Mouse (Mus musculus): ENCODE data around the gene Desi1. TPM values are rescaled to one million over a fixed set of nuclear protein-coding genes. Genes with fewer than 3 reads are reported as not detected.

Desi1 gene
- polyA plus RNA-seq, 1 experiment from 2014 or later: 19.8 TPM

- WGBS: 83% methylated on average over 3 of the region's 3 CpGs
- no peak overlapping the region for H3K4me2 ChIP-seq (replicated peaks)
- no peaks in the 10 kb centered on the region for H3K36me3 ChIP-seq
- H3K4me1 ChIP-seq (replicated peaks): 0 out of 2 replicates have a peak, but pooled peaks cover 4% of the 10 kb centered on the region
- H3K9me3 ChIP-seq: no peaks in the 10 kb centered on the region
- H3K4me3 ChIP-seq (replicated peaks): no peak overlapping the region
- no peak for ATAC-seq
- H3K27me3 ChIP-seq (replicated peaks): no peaks in the 10 kb centered on the region
- H3K27ac ChIP-seq: no peak overlapping the region
- no peak overlapping the region for H3K9ac ChIP-seq
Measured at GRCm38 (mm10) chr15:81958906-81959305, 74.8 kb downstream of the Desi1 start.

- Histone ChIP-seq H3K27me3 (replicated peaks) (no peaks in the 10 kb centered on the region), H3K9ac (no peak overlapping the region), H3K4me3 (replicated peaks) (no peak overlapping the region), H3K27ac (no peak overlapping the region), H3K9me3 (no peaks in the 10 kb centered on the region), H3K4me2 (replicated peaks) (no peak overlapping the region), H3K4me1 (replicated peaks) (0 out of 2 replicates have a peak, but pooled peaks cover 4% of the 10 kb centered on the region), H3K36me3 (no peaks in the 10 kb centered on the region)
- 84% methylated on average over 11 of the region's 11 CpGs for WGBS
- no peak for ATAC-seq
Measured at GRCm38 (mm10) chr15:81957598-81957997, 76.1 kb downstream of the Desi1 start.

GRCm38 (mm10) chr15:81956457-81956856 is 77.2 kb downstream of the Desi1 start:
- ATAC-seq: no peak
- Histone ChIP-seq H3K9ac (no peak overlapping the region), H3K4me1 (replicated peaks) (0 out of 2 replicates have a peak, but pooled peaks cover 4% of the 10 kb centered on the region), H3K9me3 (no peaks in the 10 kb centered on the region), H3K4me3 (replicated peaks) (no peak overlapping the region), H3K36me3 (no peaks in the 10 kb centered on the region; the same call in 1 of the 2 replicates), H3K27me3 (replicated peaks) (no peaks in the 10 kb centered on the region), H3K27ac (no peak overlapping the region), H3K4me2 (replicated peaks) (no peak overlapping the region)
- WGBS: 60% methylated on average over 8 of the region's 8 CpGs

GRCm38 (mm10) chr15:81955414-81955813 is 78.2 kb downstream of the Desi1 start:
- H3K9ac ChIP-seq: no peak overlapping the region
- H3K27me3 ChIP-seq (replicated peaks): no peaks in the 10 kb centered on the region
- H3K27ac ChIP-seq: no peak overlapping the region
- 93% methylated on average over 15 of the region's 15 CpGs for WGBS
- H3K9me3 ChIP-seq: no peaks in the 10 kb centered on the region
- 0 out of 2 replicates have a peak, but pooled peaks cover 4% of the 10 kb centered on the region for H3K4me1 ChIP-seq (replicated peaks)
- H3K4me2 ChIP-seq (replicated peaks): no peak overlapping the region
- H3K4me3 ChIP-seq (replicated peaks): no peak overlapping the region
- no peak for ATAC-seq
- peaks cover 2% of the 10 kb centered on the region; the same call in 1 of the 2 replicates for H3K36me3 ChIP-seq

GRCm38 (mm10) chr15:81954716-81955115 is 78.9 kb downstream of the Desi1 start:
- H3K36me3 ChIP-seq: peaks cover 2% of the 10 kb centered on the region; the same call in 1 of the 2 replicates
- no peak for ATAC-seq
- WGBS: 94% methylated on average over 6 of the region's 6 CpGs
- 0 out of 2 replicates have a peak, but pooled peaks cover 2% of the 10 kb centered on the region for H3K4me1 ChIP-seq (replicated peaks)
- no peaks in the 10 kb centered on the region for H3K27me3 ChIP-seq (replicated peaks)
- H3K9me3 ChIP-seq: no peaks in the 10 kb centered on the region
- no peak overlapping the region for H3K4me2 ChIP-seq (replicated peaks)
- no peak overlapping the region for H3K9ac ChIP-seq
- H3K4me3 ChIP-seq (replicated peaks): no peak overlapping the region
- no peak overlapping the region for H3K27ac ChIP-seq

GRCm38 (mm10) chr15:81954151-81954583 is 79.5 kb downstream of the Desi1 start:
- H3K27ac ChIP-seq: no peak overlapping the region
- no peak for ATAC-seq

GRCm38 (mm10) chr15:81952310-81952709 is 81.4 kb downstream of the Desi1 start:
- 81% methylated on average over 4 of the region's 4 CpGs for WGBS
- no peaks in the 10 kb centered on the region for H3K27me3 ChIP-seq (replicated peaks)
- H3K9ac ChIP-seq: no peak overlapping the region
- H3K9me3 ChIP-seq: no peaks in the 10 kb centered on the region
- H3K4me2 ChIP-seq (replicated peaks): no peak overlapping the region
- ATAC-seq: no peak
- H3K27ac ChIP-seq: no peak overlapping the region
- no peaks in the 10 kb centered on the region for H3K4me1 ChIP-seq (replicated peaks)
- H3K4me3 ChIP-seq (replicated peaks): no peak overlapping the region
- peaks cover 2% of the 10 kb centered on the region; the same call in 1 of the 2 replicates for H3K36me3 ChIP-seq

More at GRCm38 (mm10) chr15:81954151-81954583, 79.5 kb downstream of the Desi1 start:
- Histone ChIP-seq H3K9me3 (no peaks in the 10 kb centered on the region), H3K36me3 (peaks cover 2% of the 10 kb centered on the region; the same call in 1 of the 2 replicates), H3K4me3 (replicated peaks) (no peak overlapping the region), H3K4me2 (replicated peaks) (no peak overlapping the region), H3K27me3 (replicated peaks) (no peaks in the 10 kb centered on the region), H3K4me1 (replicated peaks) (no peaks in the 10 kb centered on the region), H3K9ac (no peak overlapping the region)
- 95% methylated on average over 9 of the region's 9 CpGs for WGBS

- no peak overlapping the region for H3K27ac ChIP-seq
- no peaks in the 10 kb centered on the region for H3K9me3 ChIP-seq
- H3K36me3 ChIP-seq: peaks cover 2% of the 10 kb centered on the region; the same call in 1 of the 2 replicates
Measured at GRCm38 (mm10) chr15:81951159-81951558, 82.5 kb downstream of the Desi1 start.

GRCm38 (mm10) chr15:81950716-81951115 is 82.9 kb downstream of the Desi1 start:
- no peak for ATAC-seq
- Histone ChIP-seq H3K4me2 (replicated peaks) (no peak overlapping the region), H3K27ac (no peak overlapping the region), H3K27me3 (replicated peaks) (no peaks in the 10 kb centered on the region), H3K36me3 (peaks cover 2% of the 10 kb centered on the region; the same call in 1 of the 2 replicates), H3K9ac (no peak overlapping the region), H3K9me3 (no peaks in the 10 kb centered on the region), H3K4me1 (replicated peaks) (no peaks in the 10 kb centered on the region), H3K4me3 (replicated peaks) (no peak overlapping the region)
- 83% methylated on average over 5 of the region's 5 CpGs for WGBS

More at GRCm38 (mm10) chr15:81951159-81951558, 82.5 kb downstream of the Desi1 start:
- H3K9ac ChIP-seq: no peak overlapping the region
- no peak overlapping the region for H3K4me3 ChIP-seq (replicated peaks)
- no peak for ATAC-seq
- H3K4me2 ChIP-seq (replicated peaks): no peak overlapping the region
- WGBS: 87% methylated on average over 9 of the region's 9 CpGs
- no peaks in the 10 kb centered on the region for H3K4me1 ChIP-seq (replicated peaks)
- H3K27me3 ChIP-seq (replicated peaks): no peaks in the 10 kb centered on the region

- Histone ChIP-seq H3K4me3 (replicated peaks) (no peak overlapping the region), H3K27me3 (replicated peaks) (no peaks in the 10 kb centered on the region), H3K9me3 (no peaks in the 10 kb centered on the region), H3K4me1 (replicated peaks) (no peaks in the 10 kb centered on the region), H3K9ac (no peak overlapping the region), H3K36me3 (peaks cover 2% of the 10 kb centered on the region; the same call in 1 of the 2 replicates), H3K4me2 (replicated peaks) (no peak overlapping the region), H3K27ac (no peak overlapping the region)
- ATAC-seq: no peak
- WGBS: 73% methylated on average over 11 of the region's 11 CpGs
Measured at GRCm38 (mm10) chr15:81949476-81950131, 84.1 kb downstream of the Desi1 start.

GRCm38 (mm10) chr15:81949076-81949475 is 84.6 kb downstream of the Desi1 start:
- no peak overlapping the region for H3K4me3 ChIP-seq (replicated peaks)
- H3K4me1 ChIP-seq (replicated peaks): no peaks in the 10 kb centered on the region
- H3K4me2 ChIP-seq (replicated peaks): no peak overlapping the region
- H3K9me3 ChIP-seq: no peaks in the 10 kb centered on the region
- H3K27me3 ChIP-seq (replicated peaks): no peaks in the 10 kb centered on the region
- H3K9ac ChIP-seq: no peak overlapping the region
- WGBS: 89% methylated on average over 10 of the region's 10 CpGs
- no peak for ATAC-seq
- peaks cover 2% of the 10 kb centered on the region; the same call in 1 of the 2 replicates for H3K36me3 ChIP-seq
- H3K27ac ChIP-seq: no peak overlapping the region

GRCm38 (mm10) chr15:81943176-81943749 is 90.4 kb downstream of the Desi1 start:
- Histone ChIP-seq H3K4me2 (replicated peaks) (no peak overlapping the region), H3K9me3 (no peaks in the 10 kb centered on the region), H3K27ac (no peak overlapping the region), H3K9ac (no peak overlapping the region), H3K4me1 (replicated peaks) (0 out of 2 replicates have a peak, but pooled peaks cover 4% of the 10 kb centered on the region), H3K36me3 (no peaks in the 10 kb centered on the region), H3K27me3 (replicated peaks) (no peaks in the 10 kb centered on the region), H3K4me3 (replicated peaks) (no peak overlapping the region)
- ATAC-seq: no peak
- 25% methylated on average over 9 of the region's 9 CpGs for WGBS
